Mouse (Mus musculus) CH12.LX (cell line): ENCODE measurements around the gene Mrpl58. TPM values are rescaled to one million over a fixed set of nuclear protein-coding genes. Genes with fewer than 3 reads are reported as not detected.
"Not testable (repeated sequence)": the region's sequence is repeated elsewhere in the genome, so short reads cannot be mapped to it uniquely, and the experiment has no call there.

Source experiments
- DNase-seq: peaks from one replicate; pipeline ENCODE4 v3.0.0-alpha.2; 2013; ENCODE audit errors: extremely low read depth
- H3K27ac ChIP-seq: 2 replicates; pipeline ENCODE4 v1.5.1; 2012; ENCODE audit warnings: low read depth, mild to moderate bottlenecking, control low read depth, moderate library complexity; ENCODE audit not compliant: insufficient read depth
- H3K27me3 ChIP-seq: replicated peaks from 2 replicates; pipeline ENCODE3; 2012; ENCODE audit warnings: inconsistent platforms
- H3K36me3 ChIP-seq, 2 experiments: replicated peaks in 1 of 2; 2 replicates each; pipeline versions ENCODE3 to v1.6.1; 2012; ENCODE audit warnings: inconsistent platforms in 1 of 2, low read length in 1 of 2, mild to moderate bottlenecking in 1 of 2, mixed read lengths in 1 of 2, moderate library complexity in 1 of 2; ENCODE audit not compliant: control insufficient read depth in 1 of 2, insufficient read depth in 1 of 2
- H3K4me1 ChIP-seq, 2 experiments: 2 replicates each; pipeline ENCODE4 v1.6.1; 2012; ENCODE audit warnings: inconsistent platforms in 1 of 2, moderate library complexity in 1 of 2; ENCODE audit not compliant: insufficient read depth in 2 of 2, control insufficient read depth in 1 of 2
- H3K4me2 ChIP-seq: 2 replicates; pipeline ENCODE4 v1.6.1; 2012; ENCODE audit warnings: low read depth, mild to moderate bottlenecking, control low read depth; ENCODE audit not compliant: poor library complexity, insufficient read depth, severe bottlenecking
- H3K4me3 ChIP-seq, 3 experiments: fragments of 150-350 bp in 1 of 3; sonication (generic) in 1 of 3; replicated peaks in 1 of 3; 2 replicates each; pipeline versions ENCODE3 to v1.5.1; 2011 to 2012; ENCODE audit warnings: low read depth in 2 of 3, low read length in 2 of 3, mild to moderate bottlenecking in 2 of 3, moderate library complexity in 2 of 3, control low read depth in 1 of 3, improper control_type of control experiment in 1 of 3, inconsistent platforms in 1 of 3, mixed read lengths in 1 of 3; ENCODE audit not compliant: poor library complexity in 1 of 3
- H3K79me2 ChIP-seq: replicated peaks from 2 replicates; pipeline ENCODE4 v1.6.1; 2012; ENCODE audit warnings: mild to moderate bottlenecking, moderate library complexity; ENCODE audit not compliant: control insufficient read depth, poor library complexity, insufficient read depth, severe bottlenecking; ENCODE audit errors: extremely low read depth
- H3K9ac ChIP-seq: 2 replicates; pipeline ENCODE4 v1.6.1; 2012; ENCODE audit warnings: low read depth, mild to moderate bottlenecking, control low read depth, moderate library complexity; ENCODE audit not compliant: insufficient read depth
- H3K9me3 ChIP-seq: replicated peaks from 2 replicates; pipeline ENCODE3; 2012; ENCODE audit warnings: low read length, inconsistent platforms, mixed read lengths
- BHLHE40 ChIP-seq: IDR thresholded peaks from 2 replicates; pipeline ENCODE4 v1.6.1; 2011; ENCODE audit warnings: mild to moderate bottlenecking, low read depth, low read length, improper control_type of control experiment
- ELF1 ChIP-seq: IDR thresholded peaks from 2 replicates; pipeline ENCODE4 v1.6.1; 2014; ENCODE audit warnings: low read depth, mild to moderate bottlenecking, inconsistent platforms, low read length, improper control_type of control experiment
- EP300 ChIP-seq: IDR thresholded peaks from 2 replicates; pipeline ENCODE4 v1.6.1; 2011; ENCODE audit warnings: low read length, improper control_type of control experiment
- HCFC1 ChIP-seq: IDR thresholded peaks from 2 replicates; pipeline ENCODE4 v1.6.1; 2012; ENCODE audit warnings: low read depth, mild to moderate bottlenecking, inconsistent platforms, low read length, improper control_type of control experiment
- JUN ChIP-seq: IDR thresholded peaks from 2 replicates; pipeline ENCODE4 v1.6.1; 2011; ENCODE audit warnings: low read depth, mild to moderate bottlenecking, low read length, improper control_type of control experiment, moderate library complexity; ENCODE audit not compliant: insufficient read depth
- JUND ChIP-seq: conservative IDR thresholded peaks from 2 replicates; pipeline ENCODE4 v1.6.1; 2011; ENCODE audit warnings: low read depth, low read length, improper control_type of control experiment
- MAX ChIP-seq: IDR thresholded peaks from 2 replicates; pipeline ENCODE4 v1.6.1; 2011; ENCODE audit warnings: low read length, improper control_type of control experiment
- MXI1 ChIP-seq: IDR thresholded peaks from 2 replicates; pipeline ENCODE4 v1.6.1; 2011; ENCODE audit warnings: mild to moderate bottlenecking, low read depth, low read length, improper control_type of control experiment
- MYC ChIP-seq: IDR thresholded peaks from 2 replicates; pipeline ENCODE4 v1.6.1; 2011; ENCODE audit warnings: low read depth, mild to moderate bottlenecking, improper control_type of control experiment, low read length
- POLR2AphosphoS2 ChIP-seq: IDR thresholded peaks from 2 replicates; pipeline ENCODE4 v1.6.1; 2011; ENCODE audit warnings: low read depth, low read length, improper control_type of control experiment
- RCOR1 ChIP-seq: conservative IDR thresholded peaks from 2 replicates; pipeline ENCODE4 v1.6.1; 2012; ENCODE audit warnings: low read depth, mild to moderate bottlenecking, inconsistent platforms, low read length, improper control_type of control experiment
- TBP ChIP-seq: conservative IDR thresholded peaks from 2 replicates; pipeline ENCODE4 v1.6.1; 2011; ENCODE audit warnings: low read depth, low read length, improper control_type of control experiment
- TCF12 ChIP-seq: IDR thresholded peaks from 2 replicates; pipeline ENCODE4 v1.6.1; 2014; ENCODE audit warnings: low read depth, mild to moderate bottlenecking, inconsistent platforms, low read length, improper control_type of control experiment
- USF1 ChIP-seq: IDR thresholded peaks from 2 replicates; pipeline ENCODE4 v1.6.1; 2014; ENCODE audit warnings: low read depth, mild to moderate bottlenecking, inconsistent platforms, low read length, improper control_type of control experiment
- USF2 ChIP-seq: conservative IDR thresholded peaks from 2 replicates; pipeline ENCODE4 v1.6.1; 2011; ENCODE audit warnings: low read depth, low read length, improper control_type of control experiment
- ZKSCAN1 ChIP-seq: IDR thresholded peaks from 2 replicates; pipeline ENCODE4 v1.6.1; 2012; ENCODE audit warnings: low read depth, inconsistent platforms, low read length, improper control_type of control experiment, borderline replicate concordance
- ZMIZ1 ChIP-seq: IDR thresholded peaks from 2 replicates; pipeline ENCODE4 v1.6.1; 2012; ENCODE audit warnings: low read depth, mild to moderate bottlenecking, inconsistent platforms, low read length, improper control_type of control experiment
- dilution Hi-C: fragments of 300-500 bp; cut with MboI; formaldehyde crosslinking; loops from 2 replicates; pipeline ENCODE4 v1.14.3; 2020; ENCODE audit warnings: low sequenced_read_pairs; ENCODE audit not compliant: extremely low pct_unique_long_range_greater_than_20kb, extremely low pct_ligation_motif_present
- in situ Hi-C: fragments of 300-500 bp; cut with MboI; formaldehyde crosslinking; loops from 3 replicates; pipeline ENCODE4 v1.14.3; 2019; ENCODE audit warnings: low sequenced_read_pairs, low pct_ligation_motif_present, low pct_unique_long_range_greater_than_20kb, mixed read lengths
- polyA plus RNA-seq: library from polyadenylated mRNA; unstranded; fragments of >175 nt; gene quantifications from 2 replicates; pipeline ENCODE4 v1.2.1, GENCODE M21; 2012; ENCODE audit warnings: low read depth; ENCODE audit not compliant: insufficient read length
- total RNA-seq, 2 experiments: library from RNA; depleted of rRNA; stranded (reverse); fragments of 300-350 nt in 1 of 2; fragments of >200 nt in 1 of 2; gene quantifications; 2 replicates each; pipeline ENCODE4 v1.2.3; 2012 to 2014

Mrpl58 gene
- total and polyA plus RNA-seq, 3 experiments, result 113 to 161 (median 157) TPM

GRCm38 (mm10) chr11:115384587-115384986 lies 19.0 kb upstream of the Mrpl58 start:
- in situ Hi-C loops (no loop called here), dilution Hi-C loops (no loop called here)
- H3K9ac ChIP-seq, result no peak overlapping the region
- H3K79me2 ChIP-seq, result no peaks in the 10 kb centered on the region
- no peak overlapping the region for H3K4me2 ChIP-seq
- TF ChIP-seq HCFC1 (no peak), MYC (no peak), ZMIZ1 (no peak), ZKSCAN1 (no peak), JUN (no peak), POLR2AphosphoS2 (no peak), ELF1 (no peak), BHLHE40 (no peak), RCOR1 (no peak), MAX (no peak), USF1 (no peak), TCF12 (no peak), EP300 (no peak)
- H3K27ac ChIP-seq, result no peak overlapping the region
- peaks cover 68% of the 10 kb centered on the region for H3K27me3 ChIP-seq
- H3K9me3 ChIP-seq, result peaks cover 9% of the 10 kb centered on the region
- no peaks in the 10 kb centered on the region for H3K36me3 ChIP-seq
- no peak overlapping the region for H3K4me3 ChIP-seq
- no peaks in the 10 kb centered on the region for H3K4me1 ChIP-seq
- no peak for DNase-seq

GRCm38 (mm10) chr11:115386859-115387258 lies 16.7 kb upstream of the Mrpl58 start:
- in situ Hi-C loops, H3K4me1 ChIP-seq, DNase-seq, H3K4me2 ChIP-seq, H3K4me3 ChIP-seq, H3K79me2 ChIP-seq, dilution Hi-C loops, H3K27ac ChIP-seq, H3K9me3 ChIP-seq, H3K9ac ChIP-seq, H3K36me3 ChIP-seq: not testable (repeated sequence)
- peak; percentile 90; the same call in 1 of the 2 replicates for TF ChIP-seq TBP
- H3K27me3 ChIP-seq, result peaks cover 82% of the 10 kb centered on the region

- Histone ChIP-seq H3K27ac (no peak overlapping the region), H3K36me3 (no peaks in the 10 kb centered on the region), H3K9ac (no peak overlapping the region), H3K9me3 (peaks cover 3% of the 10 kb centered on the region), H3K4me2 (no peak overlapping the region), H3K4me3 (no peak overlapping the region)
- no peak for DNase-seq
- TF ChIP-seq TBP, result no peak
- TF ChIP-seq JUND, result no peak
- TF ChIP-seq MXI1, result no peak
- TF ChIP-seq USF2, result no peak
- TF ChIP-seq TCF12, result no peak
- TF ChIP-seq, all 38 proteins: peak for 0
- dilution Hi-C loops (no loop called here), in situ Hi-C loops (no loop called here)
- peaks cover 88% of the 10 kb centered on the region for H3K27me3 ChIP-seq
- no peaks in the 10 kb centered on the region for H3K79me2 ChIP-seq
- H3K4me1 ChIP-seq, result no peaks in the 10 kb centered on the region
Measured at GRCm38 (mm10) chr11:115391358-115391757, 12.2 kb upstream of the Mrpl58 start.
